Mouse (Mus musculus) G1E (cell line): ENCODE data around the gene Scamp3. TPM values are rescaled to one million over a fixed set of nuclear protein-coding genes. Genes with fewer than 3 reads are reported as not detected.

ENCODE experiments used
- ATAC-seq: 2 replicates; pipeline ENCODE4 v1.8.0; 2016; ENCODE audit warnings: mild to moderate bottlenecking; ENCODE audit not compliant: insufficient number of reproducible peaks, poor library complexity, low FRiP score, severe bottlenecking; ENCODE audit errors: extremely low read depth
- DNase-seq: peaks from one replicate; pipeline ENCODE4 v3.0.0; 2012; ENCODE audit warnings: low spot score
- H3K27me3 ChIP-seq: 2 replicates; pipeline ENCODE4 v1.6.1; 2012; ENCODE audit warnings: mild to moderate bottlenecking, low read length, inconsistent platforms; ENCODE audit not compliant: insufficient read depth
- H3K36me3 ChIP-seq: replicated peaks from 2 replicates; pipeline ENCODE3; 2012; ENCODE audit warnings: mild to moderate bottlenecking, inconsistent platforms
- H3K4me1 ChIP-seq: 2 replicates; pipeline ENCODE4 v1.6.1; 2012; ENCODE audit warnings: low read depth, low read length, inconsistent platforms, mixed read lengths; ENCODE audit not compliant: insufficient read depth
- H3K4me3 ChIP-seq: 2 replicates; pipeline ENCODE4 v1.5.1; 2012; ENCODE audit warnings: low read depth, mild to moderate bottlenecking, inconsistent platforms, low read length, moderate library complexity, mixed read lengths
- H3K9me3 ChIP-seq: replicated peaks from 2 replicates; pipeline ENCODE4 v1.6.1; 2012; ENCODE audit warnings: inconsistent platforms
- CTCF ChIP-seq: IDR thresholded peaks from 2 replicates; pipeline ENCODE4 v1.5.1; 2012; ENCODE audit warnings: low read depth, low read length, inconsistent platforms, mixed read lengths
- GATA1 ChIP-seq: IDR thresholded peaks from 2 replicates; pipeline ENCODE4 v1.6.1; 2012; ENCODE audit warnings: borderline replicate concordance, low read length, inconsistent platforms, mixed read lengths
- GATA2 ChIP-seq: IDR thresholded peaks from 2 replicates; pipeline ENCODE4 v1.6.1; 2012; ENCODE audit warnings: low read depth, low read length, inconsistent platforms, borderline replicate concordance
- POLR2AphosphoS5 ChIP-seq: IDR thresholded peaks from 2 replicates; pipeline ENCODE4 v1.6.1; 2012; ENCODE audit warnings: low read depth, low read length, inconsistent platforms; ENCODE audit not compliant: insufficient replicate concordance
- TAL1 ChIP-seq: conservative IDR thresholded peaks from 2 replicates; pipeline ENCODE4 v1.6.1; 2012; ENCODE audit warnings: low read depth, low read length, inconsistent platforms, mixed read lengths
- polyA plus RNA-seq: library from polyadenylated mRNA; stranded (reverse); fragments of >175 nt; gene quantifications from 2 replicates; pipeline ENCODE4 v1.2.3, GENCODE M21; 2012
- total RNA-seq, 2 experiments: library from RNA; stranded (forward) in 1 of 2; stranded (reverse) in 1 of 2; fragments of 200-1000 nt in 1 of 2; fragments of >200 nt in 1 of 2; fragmentation: Nextera tagmentation in 1 of 2; gene quantifications; 2 replicates each; pipeline ENCODE4 v1.2.3; 2014 to 2017

The Scamp3 gene
- total and polyA plus RNA-seq, 3 experiments, result 35.1 to 234 (median 123) TPM

DNA sequence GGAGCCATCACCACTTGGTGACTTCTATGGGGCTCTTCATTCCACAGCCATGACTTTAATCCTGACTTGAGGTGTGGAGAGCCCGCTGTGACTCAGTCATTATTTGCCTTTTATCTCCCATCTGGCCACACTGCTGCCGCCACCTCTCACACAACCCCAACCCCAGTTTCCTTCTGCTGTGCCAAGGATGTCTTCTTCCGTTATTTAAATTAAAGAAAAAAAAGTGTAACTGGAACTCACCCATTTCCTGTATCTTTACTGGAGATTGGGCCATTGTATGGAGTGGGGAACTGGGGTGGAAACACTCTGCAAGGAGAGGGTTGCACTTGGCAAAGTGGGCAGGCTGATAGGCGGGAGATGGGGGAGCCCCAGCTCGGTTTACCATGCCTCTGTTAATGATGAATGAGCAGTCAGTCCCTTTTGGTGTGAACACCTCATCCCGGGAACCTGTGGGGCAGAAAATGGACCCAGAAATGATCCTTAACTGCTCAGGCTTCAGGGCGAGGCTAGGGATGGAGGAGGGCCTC lies 5.3 kb downstream of the Scamp3 start:
- Histone ChIP-seq H3K4me3 (peak overlapping the region; percentile 47; the same call in 1 of the 2 replicates), H3K36me3 (peaks cover 84% of the 10 kb centered on the region), H3K4me1 (peaks cover 63% of the 10 kb centered on the region), H3K9me3 (no peaks in the 10 kb centered on the region), H3K27me3 (no peaks in the 10 kb centered on the region)
- no peak for DNase-seq
- ATAC-seq, result 0 out of 2 replicates have a peak, but pooled peaks have one; percentile 11
- no peak for TF ChIP-seq GATA2
- TF ChIP-seq CTCF, result no peak
- TF ChIP-seq POLR2AphosphoS5, result no peak
- no peak for TF ChIP-seq TAL1
- TF ChIP-seq GATA1, result no peak

GRCm38 (mm10) chr3:89183058-89183958 lies 6.0 kb downstream of the Scamp3 start, which contains the start of gene Fam189b:
Gene Fam189b (plus strand): TSS chr3:89183143.
- peak within 1 kb of the TSS; percentile 47; the same call in 1 of the 2 replicates for H3K4me3 ChIP-seq
- ATAC-seq (peak; percentile 41; the same call in 1 of the 2 replicates), DNase-seq (no peak)
- no peaks in the 10 kb centered on the region for H3K9me3 ChIP-seq
- no peaks in the 10 kb centered on the region for H3K27me3 ChIP-seq
- TF ChIP-seq POLR2AphosphoS5, result no peak
- TF ChIP-seq CTCF, result no peak
- no peak for TF ChIP-seq TAL1
- TF ChIP-seq GATA2, result no peak
- no peak for TF ChIP-seq GATA1
- H3K36me3 ChIP-seq, result peaks cover 91% of the 10 kb centered on the region
- H3K4me1 ChIP-seq, result peaks cover 60% of the 10 kb centered on the region

DNA sequence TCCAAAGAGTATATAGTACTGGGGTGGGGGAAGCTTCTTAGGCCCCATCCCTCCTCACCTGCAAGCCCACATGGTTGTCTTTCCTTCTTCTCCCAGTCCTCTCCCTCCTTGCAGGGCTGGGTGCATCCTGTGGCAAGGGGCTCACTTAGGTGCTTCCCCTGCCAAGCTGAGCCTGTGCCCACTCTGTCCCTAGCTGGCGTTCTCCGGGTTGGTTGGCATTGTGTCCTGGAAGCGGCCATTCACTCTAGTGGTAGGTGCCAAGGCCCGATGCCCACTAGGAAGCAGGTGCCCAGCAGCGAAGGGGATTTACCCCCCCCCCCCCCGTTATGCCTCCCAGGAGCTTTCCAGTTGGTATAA lies 6.7 kb downstream of the Scamp3 start:
- H3K4me1 ChIP-seq, result peaks cover 54% of the 10 kb centered on the region
- no peak for TF ChIP-seq GATA2
- no peak for TF ChIP-seq GATA1
- H3K9me3 ChIP-seq, result no peaks in the 10 kb centered on the region
- ATAC-seq (no peak), DNase-seq (no peak)
- no peak overlapping the region for H3K4me3 ChIP-seq
- peaks cover 92% of the 10 kb centered on the region for H3K36me3 ChIP-seq
- no peaks in the 10 kb centered on the region; the same call in 1 of the 2 replicates for H3K27me3 ChIP-seq

- no peak for DNase-seq
- Histone ChIP-seq H3K27me3 (no peaks in the 10 kb centered on the region; the same call in 1 of the 2 replicates), H3K4me3 (no peak overlapping the region), H3K36me3 (peaks cover 60% of the 10 kb centered on the region), H3K9me3 (no peaks in the 10 kb centered on the region), H3K4me1 (peaks cover 29% of the 10 kb centered on the region)
- no peak for ATAC-seq
- TF ChIP-seq POLR2AphosphoS5 (no peak), GATA2 (no peak), GATA1 (no peak), CTCF (no peak), TAL1 (no peak)
Observed at GRCm38 (mm10) chr3:89187197-89187596, 9.9 kb downstream of the Scamp3 start.

DNA sequence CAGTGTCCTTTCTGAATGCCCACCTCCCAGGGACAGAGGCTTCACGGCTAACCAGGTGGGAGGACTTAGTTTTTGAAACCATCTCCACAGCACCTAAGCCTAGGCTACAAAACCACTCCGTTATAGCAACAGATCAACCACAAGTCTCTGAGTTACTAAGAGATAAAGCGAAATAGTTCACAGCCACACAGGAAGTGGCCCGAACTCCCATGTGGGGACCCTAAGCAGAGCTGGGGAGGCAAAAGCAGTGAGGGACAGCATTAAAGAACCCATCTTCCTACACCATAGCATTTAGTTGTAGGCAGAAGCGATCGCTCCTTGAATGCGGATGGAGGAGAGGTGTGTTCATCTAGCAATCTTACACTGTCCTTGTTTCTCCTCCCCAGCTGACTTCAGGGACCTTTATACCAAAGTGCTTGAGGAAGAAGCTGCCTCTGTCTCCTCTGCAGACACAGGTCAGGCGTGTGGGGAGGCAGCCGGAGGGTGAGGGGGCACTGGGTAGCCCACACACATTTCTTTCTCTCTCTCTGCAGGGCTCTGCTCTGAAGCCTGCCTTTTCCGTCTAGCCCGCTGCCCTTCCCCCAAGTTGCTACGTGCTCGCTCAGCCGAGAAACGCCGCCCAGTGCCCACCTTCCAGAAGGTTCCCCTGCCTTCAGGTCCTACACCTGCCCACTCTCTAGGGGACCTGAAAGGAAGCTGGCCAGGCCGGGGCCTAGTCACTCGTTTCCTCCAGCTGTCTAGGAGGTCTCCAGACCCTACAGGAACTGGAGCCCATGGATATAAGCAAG lies 10.6 kb downstream of the Scamp3 start:
- Histone ChIP-seq H3K9me3 (no peaks in the 10 kb centered on the region), H3K36me3 (peaks cover 53% of the 10 kb centered on the region), H3K4me1 (peaks cover 22% of the 10 kb centered on the region), H3K4me3 (no peak overlapping the region), H3K27me3 (no peaks in the 10 kb centered on the region; the same call in 1 of the 2 replicates)
- ATAC-seq (no peak), DNase-seq (no peak)
- TF ChIP-seq GATA1 (no peak), POLR2AphosphoS5 (no peak), GATA2 (no peak), TAL1 (no peak), CTCF (no peak)
